Mouse (Mus musculus): ENCODE measurements at regions not wholly inside any gene's neighbourhood (a gene's known extent, or its start where the extent isn't known, plus 50 kb on each side); places are given as distances from the start of the nearest gene placed in this dataset.

GRCm38 (mm10) chr16:65664787-65665186 lies 102.3 kb upstream of the Chmp2b start:
- peak; percentile 84 for TF ChIP-seq CTCF (IDR thresholded peaks at IDR 0.05; ENCODE audit: low read depth)
- TF ChIP-seq EP300 (IDR thresholded peaks at IDR 0.05; ENCODE audit: low read depth) = no peak
- ATAC-seq (ENCODE audit: insufficient read depth) (no peak), DNase-seq (ENCODE audit: low read depth in 3 of 3, low spot score in 3 of 3) (peak in 1 of 3 experiments; percentile 4)
- Histone ChIP-seq H3K4me2 (ENCODE audit: low read depth) (no peak overlapping the region), H3K27ac (no peak overlapping the region), H3K27me3 (ENCODE audit: control insufficient read depth, insufficient read depth, low read length) (no peaks in the 10 kb centered on the region), H3K9me3 (ENCODE audit: control insufficient read depth, low read length) (no peaks in the 10 kb centered on the region), H3K4me1 (replicated peaks; ENCODE audit: control insufficient read depth in 2 of 2, insufficient read depth in 2 of 2, low read length in 1 of 2) (no peaks in the 10 kb centered on the region), H3K36me3 (replicated peaks; ENCODE audit: control insufficient read depth, insufficient read depth, low read depth) (no peaks in the 10 kb centered on the region), H3K9ac (replicated peaks) (no peak overlapping the region), H3K4me3 (ENCODE audit: insufficient read depth in 1 of 2, low read depth in 2 of 2, low read length in 2 of 2) (no peak overlapping the region)
- 40% methylated on average over 3 of the region's 3 CpGs for WGBS (ENCODE audit: insufficient replicate concordance)

DNA sequence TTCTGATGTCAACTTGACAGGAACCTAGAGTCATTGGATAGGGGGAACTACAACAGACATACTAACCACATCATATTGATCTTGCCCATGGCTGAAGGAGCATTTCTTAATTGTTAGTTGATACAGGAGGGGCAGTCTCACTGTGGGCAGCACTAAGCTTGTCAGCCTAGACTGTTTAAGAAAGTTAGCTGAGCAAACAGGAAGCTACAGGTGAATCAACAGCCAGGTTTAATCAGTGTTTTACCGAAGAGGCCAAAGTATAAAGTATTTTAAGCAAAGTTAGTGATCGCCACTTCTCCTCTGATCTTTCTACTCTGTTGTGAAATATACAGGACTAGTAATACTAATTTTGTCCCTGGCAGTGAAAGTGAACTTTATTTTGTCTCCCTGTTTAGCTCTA lies 109.6 kb upstream of the Chmp2b start:
- Histone ChIP-seq H3K4me3 (ENCODE audit: insufficient read depth in 1 of 2, low read depth in 2 of 2, low read length in 2 of 2) (no peak overlapping the region), H3K4me1 (replicated peaks; ENCODE audit: control insufficient read depth in 2 of 2, insufficient read depth in 2 of 2, low read length in 1 of 2) (no peaks in the 10 kb centered on the region), H3K9me3 (ENCODE audit: control insufficient read depth, low read length) (no peaks in the 10 kb centered on the region), H3K27ac (no peak overlapping the region), H3K27me3 (ENCODE audit: control insufficient read depth, insufficient read depth, low read length) (no peaks in the 10 kb centered on the region), H3K36me3 (replicated peaks; ENCODE audit: control insufficient read depth, insufficient read depth, low read depth) (no peaks in the 10 kb centered on the region), H3K9ac (replicated peaks) (no peak overlapping the region), H3K4me2 (ENCODE audit: low read depth) (no peak overlapping the region)
- 59% methylated on average over 2 of the region's 2 CpGs for WGBS (ENCODE audit: insufficient replicate concordance)
- peak in 1 of 3 experiments; percentile 5 for DNase-seq (ENCODE audit: low read depth in 3 of 3, low spot score in 3 of 3)
- TF ChIP-seq CTCF (IDR thresholded peaks at IDR 0.05; ENCODE audit: low read depth) = no peak
- no peak for TF ChIP-seq EP300 (IDR thresholded peaks at IDR 0.05; ENCODE audit: low read depth)
- 0 out of 2 replicates have a peak, but pooled peaks have one; percentile 41 for ATAC-seq (ENCODE audit: insufficient read depth)

DNA sequence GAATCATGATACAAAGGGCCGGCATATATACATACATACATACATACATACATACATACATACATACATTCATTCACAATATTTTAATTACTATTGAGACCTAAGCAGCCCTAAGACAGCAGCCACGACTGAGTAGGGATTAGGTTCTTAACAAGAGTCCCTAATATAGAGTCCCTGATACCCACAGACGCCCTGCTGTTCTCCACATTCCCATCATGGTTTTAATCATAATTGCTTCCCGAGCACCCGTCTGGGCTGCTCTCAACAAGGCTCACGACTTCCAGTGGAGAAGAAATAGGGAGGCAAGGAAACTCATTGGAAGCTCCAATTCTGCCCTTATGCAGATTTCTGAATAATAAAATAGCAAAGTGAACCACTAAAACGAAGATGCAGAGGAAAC lies 120.6 kb upstream of the Chmp2b start:
- H3K27ac ChIP-seq = no peak overlapping the region
- no peak overlapping the region for H3K9ac ChIP-seq (replicated peaks)
- no peaks in the 10 kb centered on the region for H3K9me3 ChIP-seq (ENCODE audit: control insufficient read depth, low read length)
- no peak overlapping the region for H3K4me2 ChIP-seq (ENCODE audit: low read depth)
- H3K4me3 ChIP-seq (ENCODE audit: insufficient read depth in 1 of 2, low read depth in 2 of 2, low read length in 2 of 2) = no peak overlapping the region
- no peak for ATAC-seq (ENCODE audit: insufficient read depth)
- WGBS (ENCODE audit: insufficient replicate concordance) = 53% methylated on average over 7 of the region's 7 CpGs
- TF ChIP-seq EP300 (IDR thresholded peaks at IDR 0.05; ENCODE audit: low read depth) (no peak), CTCF (IDR thresholded peaks at IDR 0.05; ENCODE audit: low read depth) (no peak)
- H3K27me3 ChIP-seq (ENCODE audit: control insufficient read depth, insufficient read depth, low read length) = no peaks in the 10 kb centered on the region
- H3K36me3 ChIP-seq (replicated peaks; ENCODE audit: control insufficient read depth, insufficient read depth, low read depth) = no peaks in the 10 kb centered on the region
- H3K4me1 ChIP-seq (replicated peaks; ENCODE audit: control insufficient read depth in 2 of 2, insufficient read depth in 2 of 2, low read length in 1 of 2) = no peaks in the 10 kb centered on the region
- DNase-seq (ENCODE audit: low read depth in 3 of 3, low spot score in 3 of 3) = no peak

DNA sequence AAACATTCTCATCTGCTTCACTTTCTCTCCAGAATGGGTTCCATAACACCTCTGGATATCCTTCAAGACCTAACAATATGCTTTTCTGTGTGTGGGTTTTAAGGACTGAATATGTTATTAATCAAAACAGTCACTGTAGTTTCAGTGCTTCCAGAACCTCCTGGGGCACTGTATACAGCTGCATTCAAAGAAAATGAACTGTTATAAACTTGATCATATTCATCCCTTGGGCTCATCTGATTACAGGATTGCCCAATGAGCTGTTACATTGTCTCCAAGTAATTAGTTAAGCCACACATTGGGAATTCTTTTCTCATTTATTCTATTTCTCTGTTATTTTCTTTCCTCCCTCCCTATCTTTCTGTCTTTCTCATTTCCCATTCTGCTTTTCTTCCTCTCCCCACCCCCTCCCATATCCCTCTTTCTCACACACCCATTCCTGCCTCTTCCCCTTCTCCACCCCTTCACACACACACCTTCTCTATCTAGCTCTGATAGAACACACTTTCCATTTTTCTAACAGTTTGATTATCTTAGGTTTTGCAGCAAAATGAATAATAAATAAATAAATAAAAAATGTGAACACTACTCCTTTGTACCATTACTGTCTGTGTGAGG lies 121.3 kb upstream of the Chmp2b start:
- DNase-seq (ENCODE audit: low read depth in 3 of 3, low spot score in 3 of 3) = no peak
- H3K27me3 ChIP-seq (ENCODE audit: control insufficient read depth, insufficient read depth, low read length) = no peaks in the 10 kb centered on the region
- no peak overlapping the region for H3K9ac ChIP-seq (replicated peaks)
- TF ChIP-seq EP300 (IDR thresholded peaks at IDR 0.05; ENCODE audit: low read depth) (no peak), CTCF (IDR thresholded peaks at IDR 0.05; ENCODE audit: low read depth) (no peak)
- no peaks in the 10 kb centered on the region for H3K4me1 ChIP-seq (replicated peaks; ENCODE audit: control insufficient read depth in 2 of 2, insufficient read depth in 2 of 2, low read length in 1 of 2)
- ATAC-seq (ENCODE audit: insufficient read depth) = no peak
- no peaks in the 10 kb centered on the region for H3K9me3 ChIP-seq (ENCODE audit: control insufficient read depth, low read length)
- no peak overlapping the region for H3K4me2 ChIP-seq (ENCODE audit: low read depth)
- no peaks in the 10 kb centered on the region for H3K36me3 ChIP-seq (replicated peaks; ENCODE audit: control insufficient read depth, insufficient read depth, low read depth)
- H3K27ac ChIP-seq = no peak overlapping the region
- H3K4me3 ChIP-seq (ENCODE audit: insufficient read depth in 1 of 2, low read depth in 2 of 2, low read length in 2 of 2) = no peak overlapping the region

DNA sequence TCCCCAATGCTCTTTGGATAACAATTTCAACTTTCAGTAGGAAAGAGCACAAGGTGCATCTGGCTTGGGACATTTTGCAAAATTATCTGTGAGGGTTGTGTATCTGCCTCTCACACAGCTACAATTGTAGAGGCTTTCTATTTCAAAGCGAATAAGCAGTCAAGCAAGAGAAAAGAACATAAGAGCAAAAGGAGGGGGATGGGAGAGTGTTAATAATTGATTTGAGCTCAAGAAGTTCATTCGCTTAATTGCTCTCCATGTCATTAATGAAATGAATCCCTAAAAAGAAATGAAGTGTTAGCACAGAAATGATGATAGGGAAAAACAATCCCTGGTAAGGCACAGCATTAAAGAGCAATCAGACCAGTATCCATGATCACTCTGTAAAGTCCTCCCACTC lies 121.4 kb upstream of the Vgll3 start:
- 53% methylated on average over 2 of the region's 2 CpGs for WGBS (ENCODE audit: insufficient replicate concordance)
- TF ChIP-seq EP300 (IDR thresholded peaks at IDR 0.05; ENCODE audit: low read depth) (no peak), CTCF (IDR thresholded peaks at IDR 0.05; ENCODE audit: low read depth) (no peak)
- Histone ChIP-seq H3K4me1 (replicated peaks; ENCODE audit: control insufficient read depth in 2 of 2, insufficient read depth in 2 of 2, low read length in 1 of 2) (no peaks in the 10 kb centered on the region), H3K27ac (no peak overlapping the region), H3K9me3 (ENCODE audit: control insufficient read depth, low read length) (no peaks in the 10 kb centered on the region), H3K27me3 (ENCODE audit: control insufficient read depth, insufficient read depth, low read length) (no peaks in the 10 kb centered on the region), H3K4me2 (ENCODE audit: low read depth) (no peak overlapping the region), H3K4me3 (ENCODE audit: insufficient read depth in 1 of 2, low read depth in 2 of 2, low read length in 2 of 2) (no peak overlapping the region), H3K36me3 (replicated peaks; ENCODE audit: control insufficient read depth, insufficient read depth, low read depth) (no peaks in the 10 kb centered on the region), H3K9ac (replicated peaks) (no peak overlapping the region)
- ATAC-seq (ENCODE audit: insufficient read depth) (no peak), DNase-seq (ENCODE audit: low read depth in 3 of 3, low spot score in 3 of 3) (no peak)
